Mouse (Mus musculus): ENCODE results near the gene Ifng. TPM values are rescaled to one million over a fixed set of nuclear protein-coding genes. Genes with fewer than 3 reads are reported as not detected.

Ifng gene
- polyA plus RNA-seq (2016; fragmentation: Nextera tagmentation; extraction: Ambion mirVana) = not detected in 2 replicates

DNA sequence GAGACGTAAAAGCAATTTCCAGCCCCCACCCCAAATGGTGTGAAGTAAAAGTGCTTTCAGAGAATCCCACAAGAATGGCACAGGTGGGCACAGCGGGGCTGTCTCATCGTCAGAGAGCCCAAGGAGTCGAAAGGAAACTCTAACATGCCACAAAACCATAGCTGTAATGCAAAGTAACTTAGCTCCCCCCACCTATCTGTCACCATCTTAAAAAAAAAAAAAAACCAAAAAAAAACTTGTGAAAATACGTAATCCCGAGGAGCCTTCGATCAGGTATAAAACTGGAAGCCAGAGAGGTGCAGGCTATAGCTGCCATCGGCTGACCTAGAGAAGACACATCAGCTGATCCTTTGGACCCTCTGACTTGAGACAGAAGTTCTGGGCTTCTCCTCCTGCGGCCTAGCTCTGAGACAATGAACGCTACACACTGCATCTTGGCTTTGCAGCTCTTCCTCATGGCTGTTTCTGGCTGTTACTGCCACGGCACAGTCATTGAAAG is at the start of gene Ifng:
Gene Ifng, plus strand, starts transcription at position 305 of the 499 bp plus-strand sequence.
- no peak within 1 kb of the TSS for H3K4me2 ChIP-seq
- H3K9me3 ChIP-seq = no peaks in the 10 kb centered on the region
- H3K27ac ChIP-seq = no peak within 1 kb of the TSS
- WGBS = 91% methylated on average over 11 of the region's 11 CpGs
- no peaks in the 10 kb centered on the region for H3K4me1 ChIP-seq (replicated peaks)
- H3K4me3 ChIP-seq (replicated peaks) = no peak within 1 kb of the TSS
- no peak within 1 kb of the TSS for H3K9ac ChIP-seq (replicated peaks)
- H3K36me3 ChIP-seq = no peaks in the 10 kb centered on the region
- no peak for ATAC-seq (ENCODE audit: insufficient number of reproducible peaks, insufficient read depth, low FRiP score, low TSS enrichment, low read depth)
- no peaks in the 10 kb centered on the region for H3K27me3 ChIP-seq

DNA sequence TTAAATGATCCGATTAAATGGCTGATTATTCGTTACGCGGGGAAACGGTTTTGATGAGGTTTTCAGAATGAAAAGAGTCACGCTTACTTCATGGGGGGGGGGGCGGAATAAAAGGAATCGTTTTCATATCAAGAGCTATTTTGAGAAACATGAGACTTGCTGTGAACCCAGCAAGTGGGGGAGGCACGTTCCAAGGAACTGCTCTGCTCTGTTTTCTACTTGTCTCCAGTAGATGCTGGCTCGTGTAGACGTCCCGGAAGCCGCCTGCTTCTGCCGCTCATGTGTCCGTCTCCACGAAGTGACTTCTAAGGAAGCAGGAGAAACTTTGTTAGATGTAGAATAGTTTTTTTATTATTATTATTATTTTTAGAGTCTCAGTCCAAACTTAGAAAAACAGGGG is 40.9 kb upstream of the Ifng start:
- H3K4me3 ChIP-seq (replicated peaks) = no peak overlapping the region
- H3K27ac ChIP-seq = no peak overlapping the region
- no peak overlapping the region for H3K9ac ChIP-seq (replicated peaks)
- 89% methylated on average over 16 of the region's 16 CpGs for WGBS
- no peaks in the 10 kb centered on the region for H3K9me3 ChIP-seq
- no peaks in the 10 kb centered on the region for H3K27me3 ChIP-seq
- H3K4me1 ChIP-seq (replicated peaks) = no peaks in the 10 kb centered on the region
- no peak for ATAC-seq (ENCODE audit: insufficient number of reproducible peaks, insufficient read depth, low FRiP score, low TSS enrichment, low read depth)
- H3K36me3 ChIP-seq = no peaks in the 10 kb centered on the region
- H3K4me2 ChIP-seq = no peak overlapping the region

DNA sequence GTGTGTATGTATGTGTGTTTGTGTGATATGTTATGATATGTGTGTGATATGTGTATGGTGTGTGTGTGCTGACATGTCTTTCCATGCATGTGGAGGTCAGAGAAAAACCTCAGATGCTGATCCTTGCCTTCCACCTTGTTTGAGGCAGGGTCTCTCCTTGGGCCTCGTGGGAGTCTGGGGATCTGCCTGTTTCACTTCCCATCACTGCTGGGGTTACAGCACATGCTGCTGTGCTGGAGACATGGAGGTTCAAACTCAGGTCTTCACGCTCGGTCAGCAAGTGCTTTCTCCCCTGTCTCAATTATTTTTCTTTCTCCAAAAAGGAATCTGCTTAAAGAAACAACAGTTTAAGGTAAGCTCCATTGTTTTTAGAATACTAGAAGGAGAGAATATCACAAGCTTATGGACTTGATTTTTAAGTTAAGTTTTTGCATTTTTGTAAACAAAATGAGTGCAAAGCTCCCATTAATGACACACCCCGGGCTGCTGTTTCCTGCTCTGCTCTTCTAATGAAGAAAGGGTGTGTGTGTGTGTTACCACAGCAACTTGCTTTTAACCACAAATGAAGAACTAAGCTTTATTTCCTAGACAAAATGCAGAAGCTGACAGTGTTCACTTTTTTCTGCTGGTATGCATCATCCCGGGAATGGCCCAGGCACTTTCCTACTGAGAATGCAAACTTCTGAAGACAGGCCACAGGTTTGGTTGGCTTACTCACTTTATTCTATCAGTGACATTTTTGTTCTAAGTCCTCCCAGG is 34.2 kb upstream of the Ifng start:
- Histone ChIP-seq H3K4me3 (replicated peaks) (no peak overlapping the region), H3K36me3 (no peaks in the 10 kb centered on the region), H3K4me2 (no peak overlapping the region), H3K9ac (replicated peaks) (no peak overlapping the region), H3K9me3 (no peaks in the 10 kb centered on the region), H3K4me1 (replicated peaks) (no peaks in the 10 kb centered on the region), H3K27ac (no peak overlapping the region), H3K27me3 (no peaks in the 10 kb centered on the region)
- 77% methylated on average over 5 of the region's 5 CpGs for WGBS
- no peak for ATAC-seq (ENCODE audit: insufficient number of reproducible peaks, insufficient read depth, low FRiP score, low TSS enrichment, low read depth)

DNA sequence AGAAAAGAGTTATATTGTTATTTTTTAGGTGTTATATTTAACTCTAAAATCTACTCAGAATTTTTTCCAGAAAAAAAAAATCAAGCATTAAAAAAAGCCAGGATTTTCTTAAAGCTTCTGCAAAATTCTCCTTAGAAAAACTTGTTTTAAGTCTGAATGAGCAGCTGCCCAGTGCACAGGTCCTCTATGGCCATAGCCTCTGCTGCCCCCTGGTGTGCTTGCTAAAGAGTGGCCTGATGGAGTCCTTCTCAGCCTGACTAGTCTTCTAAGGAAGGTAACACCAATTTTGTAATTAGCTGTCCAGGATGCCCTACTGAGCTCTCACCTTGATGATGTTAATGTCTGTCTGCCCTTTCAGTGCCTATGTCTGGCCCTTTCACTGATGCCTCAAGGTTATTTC is 29.5 kb upstream of the Ifng start:
- no peaks in the 10 kb centered on the region for H3K36me3 ChIP-seq
- ATAC-seq (ENCODE audit: insufficient number of reproducible peaks, insufficient read depth, low FRiP score, low TSS enrichment, low read depth) = no peak
- H3K4me1 ChIP-seq (replicated peaks) = no peaks in the 10 kb centered on the region
- no peaks in the 10 kb centered on the region for H3K9me3 ChIP-seq
- no peak overlapping the region for H3K4me3 ChIP-seq (replicated peaks)
- H3K9ac ChIP-seq (replicated peaks) = no peak overlapping the region
- H3K27ac ChIP-seq = no peak overlapping the region
- no peaks in the 10 kb centered on the region for H3K27me3 ChIP-seq
- no peak overlapping the region for H3K4me2 ChIP-seq

DNA sequence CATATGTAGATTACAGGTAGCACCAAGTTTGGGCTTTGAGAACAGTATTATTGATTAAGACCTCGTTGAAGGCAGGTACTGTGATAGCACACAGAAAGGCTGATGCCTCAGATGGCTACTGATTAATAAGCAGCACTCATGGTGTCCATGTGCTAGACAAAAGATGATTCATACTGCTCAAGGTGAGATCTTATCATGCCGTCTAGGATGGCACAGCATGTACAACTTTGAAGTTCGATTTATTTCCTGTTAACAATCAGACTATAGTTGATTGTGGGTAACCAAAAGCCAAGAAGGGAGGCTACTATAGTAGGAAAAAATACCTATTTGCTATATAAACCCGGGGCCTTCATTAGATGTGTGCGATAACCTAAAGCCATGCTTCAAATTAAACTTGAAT is 28.1 kb upstream of the Ifng start:
- no peaks in the 10 kb centered on the region for H3K36me3 ChIP-seq
- ATAC-seq (ENCODE audit: insufficient number of reproducible peaks, insufficient read depth, low FRiP score, low TSS enrichment, low read depth) = no peak
- H3K27me3 ChIP-seq = no peaks in the 10 kb centered on the region
- WGBS = 82% methylated on average over 5 of the region's 5 CpGs
- no peak overlapping the region for H3K27ac ChIP-seq
- no peak overlapping the region for H3K4me2 ChIP-seq
- H3K9me3 ChIP-seq = no peaks in the 10 kb centered on the region
- H3K9ac ChIP-seq (replicated peaks) = no peak overlapping the region
- no peaks in the 10 kb centered on the region for H3K4me1 ChIP-seq (replicated peaks)
- H3K4me3 ChIP-seq (replicated peaks) = no peak overlapping the region

DNA sequence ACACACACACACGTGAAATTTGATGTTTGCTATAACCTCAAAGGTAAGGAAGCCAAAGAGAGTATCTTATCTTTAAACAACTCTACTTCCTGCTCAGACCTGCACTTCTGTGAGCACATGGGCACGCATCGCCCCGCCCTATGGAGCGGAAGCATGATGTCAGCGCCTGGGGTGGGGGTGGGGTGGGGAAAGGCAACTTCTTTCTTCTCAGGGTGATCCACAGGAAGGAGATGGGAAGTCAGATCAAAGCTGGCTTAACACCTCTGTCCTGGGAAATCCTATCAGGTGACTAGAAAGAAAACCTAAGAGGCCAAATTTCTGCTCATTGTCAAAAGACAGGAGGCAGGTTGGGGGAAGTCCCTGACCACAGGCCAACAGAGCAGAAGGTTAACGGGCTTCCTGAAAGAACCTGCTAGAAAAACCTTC is 21.8 kb upstream of the Ifng start:
- Histone ChIP-seq H3K4me2 (no peak overlapping the region), H3K27ac (no peak overlapping the region), H3K27me3 (no peaks in the 10 kb centered on the region), H3K4me3 (replicated peaks) (no peak overlapping the region), H3K9me3 (no peaks in the 10 kb centered on the region), H3K36me3 (no peaks in the 10 kb centered on the region), H3K9ac (replicated peaks) (no peak overlapping the region), H3K4me1 (replicated peaks) (no peaks in the 10 kb centered on the region)
- WGBS = 77% methylated on average over 7 of the region's 7 CpGs
- ATAC-seq (ENCODE audit: insufficient number of reproducible peaks, insufficient read depth, low FRiP score, low TSS enrichment, low read depth) = no peak

DNA sequence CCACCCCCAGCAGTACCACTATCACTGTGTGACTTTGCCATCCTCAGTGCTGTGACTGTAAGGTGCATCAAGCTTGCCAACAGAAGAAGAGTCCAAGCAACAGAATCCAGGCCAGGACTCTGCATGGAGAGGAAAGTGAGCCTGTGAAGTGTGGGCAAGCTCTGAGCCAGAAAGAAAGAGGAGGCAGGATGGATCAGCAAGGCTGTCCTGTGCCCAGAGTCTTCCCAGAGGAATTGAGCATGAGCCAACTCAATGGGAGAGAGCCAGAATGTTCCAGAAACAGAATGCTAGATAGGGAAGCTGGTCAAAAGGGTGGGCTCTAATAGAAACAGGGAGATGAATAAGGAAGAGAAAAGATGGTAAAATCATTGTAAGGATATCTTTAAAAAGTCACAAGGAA is 19.9 kb upstream of the Ifng start:
- H3K27me3 ChIP-seq = no peaks in the 10 kb centered on the region
- H3K36me3 ChIP-seq = no peaks in the 10 kb centered on the region
- no peak overlapping the region for H3K9ac ChIP-seq (replicated peaks)
- H3K4me3 ChIP-seq (replicated peaks) = no peak overlapping the region
- no peaks in the 10 kb centered on the region for H3K4me1 ChIP-seq (replicated peaks)
- no peak overlapping the region for H3K27ac ChIP-seq
- no peak for ATAC-seq (ENCODE audit: insufficient number of reproducible peaks, insufficient read depth, low FRiP score, low TSS enrichment, low read depth)
- no peak overlapping the region for H3K4me2 ChIP-seq
- H3K9me3 ChIP-seq = no peaks in the 10 kb centered on the region

DNA sequence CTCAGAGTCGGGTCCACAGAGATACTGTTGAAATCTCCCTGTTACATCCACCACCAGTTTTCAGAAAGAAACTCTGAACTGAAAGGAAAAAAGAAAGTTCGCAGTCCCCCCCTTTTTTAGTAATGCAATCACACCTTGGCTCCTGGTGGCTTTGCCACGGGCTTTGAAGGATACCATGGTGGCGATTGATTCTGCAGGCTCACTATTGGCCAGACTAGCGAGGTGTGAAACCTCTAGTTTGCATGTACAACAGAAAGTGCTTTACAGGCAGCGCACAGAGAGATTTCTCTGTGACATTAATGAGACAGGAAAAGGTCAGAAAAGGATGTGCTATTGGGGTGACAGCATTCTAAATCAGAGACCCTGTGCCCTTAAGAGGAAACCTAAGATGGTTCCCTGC is 5.3 kb upstream of the Ifng start:
- no peak for ATAC-seq (ENCODE audit: insufficient number of reproducible peaks, insufficient read depth, low FRiP score, low TSS enrichment, low read depth)

DNA sequence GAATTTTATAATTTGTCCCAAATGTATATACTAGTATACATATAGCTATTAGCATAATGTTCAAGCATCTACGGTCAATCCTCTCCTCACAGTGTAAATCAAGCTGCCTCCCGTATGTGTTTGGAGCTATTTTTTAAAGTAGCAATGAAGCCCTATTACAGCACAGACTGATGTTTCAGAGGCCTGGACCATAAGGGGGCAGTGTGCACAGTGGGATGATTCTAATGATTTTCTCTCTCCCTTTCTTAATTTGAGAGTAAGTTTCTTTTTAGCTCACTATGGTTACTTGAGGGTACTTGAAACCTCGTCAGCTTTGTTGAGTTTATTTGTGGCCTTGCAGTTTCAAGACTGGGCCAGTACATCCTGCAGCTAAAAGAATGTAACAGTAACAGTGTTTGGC is 1.1 kb downstream of the Ifng start:
- H3K27ac ChIP-seq = no peak overlapping the region
- no peak overlapping the region for H3K4me3 ChIP-seq (replicated peaks)
- WGBS = 76% methylated on average over 3 of the region's 3 CpGs
- H3K9ac ChIP-seq (replicated peaks) = no peak overlapping the region
- ATAC-seq (ENCODE audit: insufficient number of reproducible peaks, insufficient read depth, low FRiP score, low TSS enrichment, low read depth) = no peak
- no peaks in the 10 kb centered on the region for H3K27me3 ChIP-seq
- H3K4me1 ChIP-seq (replicated peaks) = no peaks in the 10 kb centered on the region
- no peaks in the 10 kb centered on the region for H3K9me3 ChIP-seq
- H3K4me2 ChIP-seq = no peak overlapping the region
- H3K36me3 ChIP-seq = no peaks in the 10 kb centered on the region

More for the DNA sequence above, 5.3 kb upstream of the Ifng start:
- H3K4me2 ChIP-seq = no peak overlapping the region
- H3K4me3 ChIP-seq (replicated peaks) = no peak overlapping the region
- WGBS = 92% methylated on average over 6 of the region's 6 CpGs
- no peaks in the 10 kb centered on the region for H3K4me1 ChIP-seq (replicated peaks)
- no peaks in the 10 kb centered on the region for H3K9me3 ChIP-seq
- H3K27ac ChIP-seq = no peak overlapping the region
- H3K36me3 ChIP-seq = no peaks in the 10 kb centered on the region
- H3K27me3 ChIP-seq = no peaks in the 10 kb centered on the region
- H3K9ac ChIP-seq (replicated peaks) = no peak overlapping the region

DNA sequence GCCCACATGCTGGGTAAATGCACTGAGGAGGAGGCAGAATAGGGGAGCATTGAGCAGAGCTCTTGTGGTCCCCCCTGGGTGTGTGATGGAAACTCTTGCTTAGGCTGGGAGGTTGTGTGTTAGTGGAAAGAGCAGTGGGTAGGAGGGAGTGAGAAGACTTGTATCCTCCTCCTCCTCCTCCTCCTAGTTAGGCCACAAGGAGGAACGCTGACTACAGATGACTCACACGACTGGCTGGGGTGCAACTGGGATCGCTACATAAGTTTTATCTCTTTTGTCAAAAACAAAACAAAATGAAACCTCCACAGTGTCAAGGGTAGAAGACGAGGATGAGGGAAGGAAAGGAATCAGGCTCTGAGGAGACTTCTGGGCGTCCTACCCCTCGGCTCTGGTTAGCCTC is 2.2 kb downstream of the Ifng start:
- Histone ChIP-seq H3K4me2 (no peak overlapping the region), H3K4me3 (replicated peaks) (no peak overlapping the region), H3K9me3 (no peaks in the 10 kb centered on the region), H3K36me3 (no peaks in the 10 kb centered on the region), H3K27me3 (no peaks in the 10 kb centered on the region), H3K27ac (no peak overlapping the region), H3K9ac (replicated peaks) (no peak overlapping the region), H3K4me1 (replicated peaks) (no peaks in the 10 kb centered on the region)
- no peak for ATAC-seq (ENCODE audit: insufficient number of reproducible peaks, insufficient read depth, low FRiP score, low TSS enrichment, low read depth)
- WGBS = 89% methylated on average over 6 of the region's 6 CpGs

DNA sequence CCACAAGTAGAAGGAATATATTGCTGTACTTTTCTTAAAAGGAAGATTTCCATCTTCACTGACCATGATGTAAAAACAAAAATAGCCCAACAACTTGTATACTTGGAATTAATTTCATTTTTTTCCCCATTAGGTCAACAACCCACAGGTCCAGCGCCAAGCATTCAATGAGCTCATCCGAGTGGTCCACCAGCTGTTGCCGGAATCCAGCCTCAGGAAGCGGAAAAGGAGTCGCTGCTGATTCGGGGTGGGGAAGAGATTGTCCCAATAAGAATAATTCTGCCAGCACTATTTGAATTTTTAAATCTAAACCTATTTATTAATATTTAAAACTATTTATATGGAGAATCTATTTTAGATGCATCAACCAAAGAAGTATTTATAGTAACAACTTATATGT is 4.2 kb downstream of the Ifng start:
- no peak for ATAC-seq (ENCODE audit: insufficient number of reproducible peaks, insufficient read depth, low FRiP score, low TSS enrichment, low read depth)
- Histone ChIP-seq H3K4me3 (replicated peaks) (no peak overlapping the region), H3K4me1 (replicated peaks) (no peaks in the 10 kb centered on the region), H3K27me3 (no peaks in the 10 kb centered on the region), H3K27ac (no peak overlapping the region), H3K4me2 (no peak overlapping the region), H3K9me3 (no peaks in the 10 kb centered on the region), H3K36me3 (no peaks in the 10 kb centered on the region), H3K9ac (replicated peaks) (no peak overlapping the region)
- WGBS = 94% methylated on average over 6 of the region's 6 CpGs

DNA sequence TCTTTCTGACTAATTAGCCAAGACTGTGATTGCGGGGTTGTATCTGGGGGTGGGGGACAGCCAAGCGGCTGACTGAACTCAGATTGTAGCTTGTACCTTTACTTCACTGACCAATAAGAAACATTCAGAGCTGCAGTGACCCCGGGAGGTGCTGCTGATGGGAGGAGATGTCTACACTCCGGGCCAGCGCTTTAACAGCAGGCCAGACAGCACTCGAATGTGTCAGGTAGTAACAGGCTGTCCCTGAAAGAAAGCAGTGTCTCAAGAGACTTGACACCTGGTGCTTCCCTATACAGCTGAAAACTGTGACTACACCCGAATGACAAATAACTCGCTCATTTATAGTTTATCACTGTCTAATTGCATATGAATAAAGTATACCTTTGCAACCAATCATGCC is 4.7 kb downstream of the Ifng start:
- Histone ChIP-seq H3K9me3 (no peaks in the 10 kb centered on the region), H3K4me2 (no peak overlapping the region), H3K4me3 (replicated peaks) (no peak overlapping the region), H3K9ac (replicated peaks) (no peak overlapping the region), H3K27ac (no peak overlapping the region), H3K36me3 (no peaks in the 10 kb centered on the region), H3K27me3 (no peaks in the 10 kb centered on the region), H3K4me1 (replicated peaks) (no peaks in the 10 kb centered on the region)
- no peak for ATAC-seq (ENCODE audit: insufficient number of reproducible peaks, insufficient read depth, low FRiP score, low TSS enrichment, low read depth)
- WGBS = 77% methylated on average over 8 of the region's 8 CpGs

Data from limb, embryonic 12.5 days (tissue).